Mouse (Mus musculus): ENCODE results near the gene Ccdc33.

Gene Ccdc33

GRCm38 (mm10) chr9:58091623-58092425 lies 26.8 kb downstream of the Ccdc33 start:
- no peak for DNase-seq (ENCODE audit: low spot score in 2 of 2)

- peak; percentile 40 to 79 for DNase-seq (ENCODE audit: low spot score in 2 of 2)
Observed at GRCm38 (mm10) chr9:58087277-58087998, 31.2 kb downstream of the Ccdc33 start.

GRCm38 (mm10) chr9:58086861-58087260 lies 31.8 kb downstream of the Ccdc33 start:
- DNase-seq (ENCODE audit: low spot score in 2 of 2) = no peak

- DNase-seq (ENCODE audit: low spot score in 2 of 2) = no peak
Observed at GRCm38 (mm10) chr9:58086203-58086602, 32.4 kb downstream of the Ccdc33 start.

GRCm38 (mm10) chr9:58085074-58085473 lies 33.5 kb downstream of the Ccdc33 start:
- DNase-seq (ENCODE audit: low spot score in 2 of 2) = no peak

- DNase-seq (ENCODE audit: low spot score in 2 of 2) = no peak
Observed at GRCm38 (mm10) chr9:58084586-58084985, 34.0 kb downstream of the Ccdc33 start.

GRCm38 (mm10) chr9:58074561-58074960 lies 44.1 kb downstream of the Ccdc33 start:
- DNase-seq (ENCODE audit: low spot score in 2 of 2) = no peak

GRCm38 (mm10) chr9:58067546-58067945 lies 51.1 kb downstream of the Ccdc33 start:
- peak; percentile 48 to 67 for DNase-seq (ENCODE audit: low spot score in 2 of 2)

- peak; percentile 82 to 90 for DNase-seq (ENCODE audit: low spot score in 2 of 2)
Observed at GRCm38 (mm10) chr9:58066731-58067095, 51.9 kb downstream of the Ccdc33 start.

- no peak for DNase-seq (ENCODE audit: low spot score in 2 of 2)
Observed at GRCm38 (mm10) chr9:58065977-58066730, 52.5 kb downstream of the Ccdc33 start.

GRCm38 (mm10) chr9:58065532-58065931 lies 53.1 kb downstream of the Ccdc33 start:
- DNase-seq (ENCODE audit: low spot score in 2 of 2) = no peak

- no peak for DNase-seq (ENCODE audit: low spot score in 2 of 2)
Observed at GRCm38 (mm10) chr9:58063531-58063930, 55.1 kb downstream of the Ccdc33 start, which contains the start of gene Stra6. Gene Stra6, plus strand, starts transcription at chr9:58063788.

GRCm38 (mm10) chr9:58060677-58061667 lies 57.7 kb downstream of the Ccdc33 start:
- no peak for DNase-seq (ENCODE audit: low spot score in 2 of 2)

GRCm38 (mm10) chr9:58059920-58060319 lies 58.7 kb downstream of the Ccdc33 start:
- no peak for DNase-seq (ENCODE audit: low spot score in 2 of 2)

GRCm38 (mm10) chr9:58055666-58056065 lies 63.0 kb downstream of the Ccdc33 start:
- no peak for DNase-seq (ENCODE audit: low spot score in 2 of 2)

- DNase-seq (ENCODE audit: low spot score in 2 of 2) = no peak
Observed at GRCm38 (mm10) chr9:58054032-58054431, 64.6 kb downstream of the Ccdc33 start.

GRCm38 (mm10) chr9:58053544-58053943 lies 65.1 kb downstream of the Ccdc33 start:
- DNase-seq (ENCODE audit: low spot score in 2 of 2) = no peak

GRCm38 (mm10) chr9:58053102-58053501 lies 65.5 kb downstream of the Ccdc33 start:
- peak; percentile 49 to 51 for DNase-seq (ENCODE audit: low spot score in 2 of 2)

GRCm38 (mm10) chr9:58051937-58052336 lies 66.7 kb downstream of the Ccdc33 start:
- DNase-seq (ENCODE audit: low spot score in 2 of 2) = no peak

GRCm38 (mm10) chr9:58049861-58050260 lies 68.8 kb downstream of the Ccdc33 start:
- DNase-seq (ENCODE audit: low spot score in 2 of 2) = no peak

GRCm38 (mm10) chr9:58049186-58049585 lies 69.4 kb downstream of the Ccdc33 start:
- DNase-seq (ENCODE audit: low spot score in 2 of 2) = no peak

All from right cerebral cortex, postnatal 36 days (tissue).